Mouse (Mus musculus): Measurements from ENCODE around the gene Ngp. TPM values are rescaled to one million over a fixed set of nuclear protein-coding genes. Genes with fewer than 3 reads are reported as not detected.
"Not testable (repeated sequence)": the region's sequence is repeated elsewhere in the genome, so short reads cannot be mapped to it uniquely, and the experiment has no call there.

Gene Ngp
- total RNA-seq (2021), result 1 to 10 TPM in 1 of 2 experiments, under 1 TPM in 1; 0.69 to 1.5 TPM
- long read RNA-seq, experiment 1, result 0 reads
- long read RNA-seq, experiment 2, result 0 reads

DNA sequence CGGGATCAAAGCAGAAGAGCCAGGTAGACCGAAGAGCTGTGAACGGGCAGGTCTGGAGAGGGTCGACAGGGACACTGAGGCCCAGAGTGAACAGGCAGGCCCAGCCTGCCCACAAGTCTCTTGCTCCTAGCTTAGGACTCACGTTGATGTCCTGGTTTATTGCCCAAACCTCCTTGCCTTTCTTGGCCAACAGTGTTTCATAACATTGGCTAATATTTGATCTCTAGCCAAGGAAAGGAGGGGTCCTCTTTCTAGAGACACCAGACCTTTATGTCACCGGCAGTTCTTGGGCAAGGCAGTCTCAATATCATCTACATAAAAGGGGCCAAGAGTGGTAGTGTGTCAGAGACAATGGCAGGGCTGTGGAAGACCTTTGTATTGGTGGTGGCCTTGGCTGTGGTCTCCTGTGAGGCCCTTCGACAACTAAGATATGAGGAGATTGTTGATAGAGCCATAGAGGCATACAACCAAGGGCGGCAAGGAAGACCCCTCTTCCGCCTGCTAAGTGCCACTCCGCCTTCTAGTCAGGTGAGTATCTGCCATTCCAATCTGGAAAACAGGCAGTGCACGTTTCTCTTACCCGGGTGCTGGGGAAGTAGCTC lies at the start of gene Ngp:
TSS of gene Ngp (plus strand) at position 237 of the 602 bp plus-strand sequence.
- intact Hi-C loops (cut with DNase I), result loop anchor here (10.0 kb wide), 1 partner anchor 535 kb away; the partner anchor contains the start of gene Lrrc2
- DNase-seq, result no peak

DNA sequence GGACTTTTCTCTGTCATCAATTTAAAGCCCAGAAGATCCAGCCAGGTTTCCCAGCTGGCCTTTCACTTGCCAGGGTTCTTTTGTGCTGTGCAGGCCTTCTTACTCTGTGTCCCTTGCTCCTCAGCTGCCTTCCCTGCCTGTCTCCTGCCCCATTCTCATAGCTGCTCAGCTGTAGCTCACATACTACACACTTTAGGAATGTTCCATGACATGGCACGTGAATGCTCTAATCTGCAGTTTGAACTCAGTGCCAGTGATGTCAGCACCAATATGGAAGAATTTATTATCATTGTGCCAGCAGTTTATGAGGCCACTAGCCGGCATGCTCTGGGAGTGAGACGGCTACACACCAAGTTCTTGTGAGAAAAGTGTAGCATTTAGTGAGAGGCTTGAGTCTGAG lies 49.7 kb upstream of the Ngp start:
- no peak for DNase-seq
- intact Hi-C loops (cut with DNase I), result loop anchor here (5.0 kb wide), 1 partner anchor 38 kb away; the partner anchor contains the start of gene Scap

DNA sequence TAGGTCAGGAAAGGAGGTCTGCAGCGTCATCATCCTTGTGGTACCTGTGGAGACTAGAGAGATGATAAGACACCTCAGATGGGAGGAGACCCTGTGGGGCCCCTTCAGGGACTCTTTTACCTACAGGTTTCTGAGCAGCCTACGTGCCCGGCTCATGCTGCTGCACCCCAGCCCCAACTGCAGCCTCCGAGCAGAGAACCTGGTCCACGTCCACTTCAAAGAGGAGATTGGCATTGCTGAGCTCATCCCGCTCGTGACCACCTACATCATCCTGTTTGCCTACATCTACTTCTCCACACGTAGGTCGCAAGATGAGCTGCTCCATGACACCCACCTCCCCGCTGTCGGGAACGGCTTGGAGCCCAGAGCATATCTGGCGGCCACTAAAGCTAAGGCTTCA lies 45.7 kb upstream of the Ngp start:
- no peak for DNase-seq
- intact Hi-C loops (cut with DNase I), result no loop called here

DNA sequence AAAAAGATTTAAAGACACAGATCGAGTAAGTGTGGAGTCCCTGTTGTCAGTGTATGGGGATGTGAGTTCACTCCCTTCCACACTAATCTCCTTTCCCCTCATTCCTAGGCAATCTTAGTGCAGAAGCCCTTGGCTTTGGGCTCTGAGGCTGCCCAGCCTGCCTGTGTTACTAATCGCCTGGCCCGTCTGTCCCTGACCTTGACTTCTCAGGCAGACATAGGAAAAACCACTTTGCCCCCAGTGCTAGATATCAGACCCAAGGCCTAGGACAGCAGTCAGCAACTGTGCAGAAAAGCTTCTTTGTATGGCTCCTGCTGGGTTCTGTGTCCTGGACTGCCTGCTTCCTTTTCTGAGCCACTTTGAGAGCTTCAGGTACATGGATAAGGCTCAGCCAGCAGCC lies 43.9 kb upstream of the Ngp start:
- intact Hi-C loops (cut with DNase I), result no loop called here

DNA sequence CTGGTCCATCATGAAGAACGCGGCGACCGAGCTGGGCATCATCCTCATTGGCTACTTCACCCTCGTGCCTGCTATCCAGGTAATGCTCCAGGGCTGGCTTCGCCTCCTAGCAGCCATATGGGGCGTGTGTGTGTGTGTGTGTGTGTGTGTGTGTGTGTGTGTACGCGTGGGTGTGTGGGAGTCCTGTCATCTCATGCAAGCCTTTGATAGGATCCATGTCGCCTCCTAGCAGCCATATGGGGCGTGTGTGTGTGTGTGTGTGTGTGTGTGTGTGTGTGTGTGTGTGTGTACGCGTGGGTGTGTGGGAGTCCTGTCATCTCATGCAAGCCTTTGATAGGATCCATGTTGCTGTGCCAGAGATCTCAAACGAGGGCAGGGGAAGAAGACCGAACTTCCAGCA lies 41.9 kb upstream of the Ngp start:
- intact Hi-C loops (cut with DNase I), result not testable (repeated sequence)

More for the DNA sequence above, 43.9 kb upstream of the Ngp start:
- DNase-seq, result no peak

DNA sequence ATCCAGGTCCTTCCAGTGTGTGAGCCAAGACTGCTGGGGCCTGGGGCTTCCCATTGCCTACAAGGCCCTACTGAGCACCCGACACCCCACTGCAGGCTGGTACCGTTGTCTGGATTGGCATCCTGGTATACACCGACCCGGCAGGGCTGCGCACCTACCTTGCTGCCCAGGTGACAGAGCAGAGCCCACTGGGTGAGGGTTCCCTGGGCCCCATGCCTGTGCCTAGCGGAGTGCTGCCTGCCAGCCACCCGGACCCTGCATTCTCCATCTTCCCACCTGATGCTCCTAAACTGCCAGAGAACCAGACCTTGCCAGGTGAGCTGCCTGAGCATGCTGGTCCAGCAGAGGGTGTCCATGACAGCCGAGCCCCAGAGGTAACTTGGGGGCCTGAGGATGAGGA lies 40.2 kb upstream of the Ngp start:
- intact Hi-C loops (cut with DNase I), result no loop called here
- DNase-seq, result no peak

More for the DNA sequence above, 41.9 kb upstream of the Ngp start:
- not testable (repeated sequence) for DNase-seq

DNA sequence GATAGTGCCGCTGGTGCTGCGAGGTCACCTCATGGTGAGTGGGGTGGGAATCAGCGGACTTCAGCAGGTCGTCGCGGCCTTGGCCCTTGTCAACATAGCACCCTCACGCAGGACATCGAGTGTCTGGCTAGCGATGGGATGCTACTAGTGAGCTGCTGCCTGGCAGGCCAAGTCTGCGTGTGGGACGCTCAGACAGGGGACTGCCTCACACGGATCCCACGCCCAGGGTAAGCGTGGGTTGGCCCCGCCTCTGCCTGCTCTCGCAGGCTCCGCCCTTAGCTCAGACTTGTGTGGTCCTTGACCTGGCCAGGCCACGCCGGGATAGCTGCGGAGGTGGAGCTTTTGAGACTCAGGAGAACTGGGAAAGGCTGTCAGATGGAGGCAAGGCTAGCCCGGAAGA lies 38.9 kb upstream of the Ngp start:
- DNase-seq, result no peak
- intact Hi-C loops (cut with DNase I), result no loop called here

DNA sequence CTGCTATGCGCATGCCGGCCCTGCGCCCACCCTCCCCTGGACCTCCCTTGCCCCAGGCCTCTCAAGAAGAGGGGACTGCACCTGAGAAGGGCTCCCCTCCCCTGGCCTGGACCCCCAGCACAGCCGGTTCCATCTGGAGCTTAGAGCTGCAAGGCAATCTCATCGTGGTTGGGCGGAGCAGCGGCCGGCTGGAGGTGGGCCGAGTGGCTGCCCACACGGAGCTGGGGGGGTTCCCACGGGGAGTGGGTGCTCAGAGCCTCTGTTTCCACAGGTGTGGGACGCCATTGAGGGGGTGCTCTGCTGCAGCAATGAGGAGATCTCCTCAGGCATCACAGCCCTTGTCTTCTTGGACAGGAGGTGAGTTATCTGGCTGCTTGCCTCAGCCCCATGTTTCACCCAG lies 38.3 kb upstream of the Ngp start:
- intact Hi-C loops (cut with DNase I), result no loop called here
- no peak for DNase-seq

DNA sequence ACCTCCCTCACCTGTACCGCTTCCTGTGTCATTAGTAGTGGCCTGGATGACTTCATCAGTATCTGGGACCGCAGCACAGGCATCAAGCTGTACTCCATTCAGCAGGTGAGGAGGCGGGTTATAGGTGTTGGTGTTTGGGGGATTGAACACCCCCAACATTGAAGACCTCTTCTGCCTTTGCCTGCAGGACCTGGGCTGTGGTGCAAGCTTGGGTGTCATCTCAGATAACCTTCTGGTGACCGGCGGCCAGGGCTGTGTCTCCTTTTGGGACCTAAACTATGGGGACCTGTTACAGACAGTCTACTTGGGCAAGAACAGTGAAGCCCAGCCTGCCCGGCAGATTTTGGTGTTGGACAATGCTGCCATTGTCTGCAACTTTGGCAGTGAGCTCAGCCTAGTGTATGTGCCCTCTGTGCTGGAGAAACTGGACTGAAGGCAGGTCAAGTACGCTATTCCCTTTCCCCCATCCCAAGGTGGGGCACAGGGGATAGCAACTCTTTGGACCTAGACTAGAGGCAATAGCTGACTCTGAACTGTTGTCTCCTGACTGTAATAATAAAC lies 35.1 kb upstream of the Ngp start:
- intact Hi-C loops (cut with DNase I), result no loop called here
- DNase-seq, result no peak

DNA sequence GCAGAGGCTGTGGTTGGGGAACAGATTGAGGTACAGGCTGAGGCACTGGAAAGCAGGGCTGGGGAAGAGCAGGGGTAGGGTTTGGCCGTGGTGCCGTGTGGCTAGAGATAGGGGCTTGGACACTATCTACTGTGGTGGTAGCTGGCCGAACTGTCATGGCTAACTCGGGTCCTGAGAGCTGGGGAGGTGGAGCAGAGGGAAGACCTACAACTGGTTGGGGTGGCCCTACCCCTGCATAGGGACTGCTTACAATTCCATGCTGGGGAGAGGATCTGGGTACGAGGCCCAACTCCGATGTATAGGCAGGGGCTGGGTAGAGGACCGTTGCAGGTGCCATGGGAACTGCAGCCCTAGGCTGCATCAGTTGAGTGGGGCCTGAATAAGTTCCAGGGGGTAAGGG lies 31.5 kb upstream of the Ngp start:
- DNase-seq, result no peak
- intact Hi-C loops (cut with DNase I), result no loop called here

DNA sequence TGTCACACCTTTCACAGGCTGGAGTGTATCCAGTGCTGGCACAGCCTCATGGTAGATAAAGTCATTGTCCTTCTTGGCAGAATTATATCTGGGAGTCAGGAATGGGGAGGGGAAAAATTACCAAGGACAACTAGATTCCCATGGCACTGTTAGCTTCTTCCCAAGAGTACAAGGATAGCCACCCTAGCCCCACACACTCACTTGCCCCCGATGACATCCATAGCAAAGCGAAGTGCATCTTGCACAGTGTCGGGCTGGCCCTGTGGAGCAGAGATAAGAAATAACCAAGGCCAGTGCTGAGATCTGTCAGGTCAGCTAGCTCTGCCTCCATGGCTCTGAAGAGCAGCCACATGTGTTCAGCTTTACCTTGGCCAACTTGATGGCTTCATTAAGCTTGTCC lies 28.7 kb upstream of the Ngp start:
- no peak for DNase-seq
- intact Hi-C loops (cut with DNase I), result no loop called here

DNA sequence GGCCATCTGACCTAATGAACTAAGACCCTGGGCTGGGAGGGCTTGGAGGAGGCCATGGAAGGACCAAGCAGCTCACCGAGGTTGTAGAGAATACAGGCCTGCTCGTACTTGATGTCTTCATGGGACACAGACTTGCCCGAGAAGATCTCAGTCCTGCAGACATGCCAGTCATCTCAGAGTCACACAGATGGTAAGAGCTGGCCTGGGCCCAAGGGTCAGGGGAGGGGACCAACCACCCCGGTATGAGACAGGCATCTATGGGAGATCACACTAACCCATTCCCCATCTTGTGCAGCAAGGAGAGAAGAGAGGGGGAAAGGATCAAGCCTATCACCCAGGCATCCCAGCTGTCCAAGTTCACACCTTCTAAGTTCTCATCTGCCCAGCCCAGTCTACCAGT lies 26.3 kb upstream of the Ngp start:
- DNase-seq, result no peak
- intact Hi-C loops (cut with DNase I), result no loop called here

DNA sequence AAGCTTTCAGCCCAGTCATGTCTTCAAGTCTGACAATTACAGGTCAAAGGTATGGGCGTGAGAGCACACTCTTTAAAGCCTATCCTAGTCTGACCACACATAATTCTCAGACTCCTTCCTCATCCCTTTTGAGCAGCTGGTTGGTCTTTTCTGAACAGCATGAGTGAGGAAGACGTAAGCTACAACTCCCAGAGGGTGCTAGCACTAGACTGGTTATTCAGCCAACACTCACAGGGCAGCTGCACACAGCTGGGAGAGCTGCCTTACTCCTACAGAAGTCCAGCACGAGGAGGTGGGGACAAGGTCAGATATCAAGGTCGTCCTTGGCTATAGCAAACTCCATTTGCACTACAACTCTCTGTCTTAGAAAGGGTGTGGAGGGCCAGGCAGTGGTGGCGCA lies 18.9 kb upstream of the Ngp start:
- intact Hi-C loops (cut with DNase I), result no loop called here
- DNase-seq, result peak; percentile 67 to 78

DNA sequence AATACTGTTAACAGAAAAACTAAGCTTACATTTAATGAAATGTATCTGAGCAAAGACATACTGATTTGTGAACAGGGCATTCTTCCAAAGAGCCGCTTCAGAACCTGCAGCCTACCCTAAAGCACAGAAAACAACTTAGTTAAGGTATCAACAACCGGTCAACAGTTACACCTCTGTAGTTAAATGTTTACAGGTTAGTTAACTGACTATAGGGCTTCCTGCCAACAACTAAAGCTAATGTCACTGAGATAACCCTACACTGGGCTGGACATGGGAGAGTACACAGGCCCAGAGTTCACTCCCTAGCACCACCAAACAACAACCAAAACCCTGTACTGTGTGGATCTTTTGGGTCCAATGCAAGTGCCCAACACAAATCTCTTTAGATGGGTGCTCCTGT lies 16.8 kb upstream of the Ngp start:
- no peak for DNase-seq
- intact Hi-C loops (cut with DNase I), result no loop called here

DNA sequence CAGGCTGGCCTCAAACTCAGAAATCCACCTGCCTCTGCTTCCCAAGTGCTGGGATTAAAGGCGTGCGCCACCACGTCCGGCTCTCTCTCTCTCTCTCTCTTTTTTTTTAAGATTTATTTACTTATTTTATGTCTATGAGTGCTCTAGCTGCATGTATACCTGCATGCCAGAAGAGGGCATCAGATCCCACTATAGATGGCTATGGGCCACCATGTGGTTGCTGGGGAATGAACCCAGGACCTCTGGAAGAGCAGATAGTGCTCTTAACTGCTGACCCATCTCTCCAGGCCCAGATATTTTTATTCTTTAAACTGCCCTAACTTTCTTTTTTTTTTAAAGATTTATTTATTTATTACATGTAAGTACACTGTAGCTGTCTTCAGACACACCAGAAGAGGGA lies 16.3 kb upstream of the Ngp start:
- intact Hi-C loops (cut with DNase I); DNase-seq: not testable (repeated sequence)

DNA sequence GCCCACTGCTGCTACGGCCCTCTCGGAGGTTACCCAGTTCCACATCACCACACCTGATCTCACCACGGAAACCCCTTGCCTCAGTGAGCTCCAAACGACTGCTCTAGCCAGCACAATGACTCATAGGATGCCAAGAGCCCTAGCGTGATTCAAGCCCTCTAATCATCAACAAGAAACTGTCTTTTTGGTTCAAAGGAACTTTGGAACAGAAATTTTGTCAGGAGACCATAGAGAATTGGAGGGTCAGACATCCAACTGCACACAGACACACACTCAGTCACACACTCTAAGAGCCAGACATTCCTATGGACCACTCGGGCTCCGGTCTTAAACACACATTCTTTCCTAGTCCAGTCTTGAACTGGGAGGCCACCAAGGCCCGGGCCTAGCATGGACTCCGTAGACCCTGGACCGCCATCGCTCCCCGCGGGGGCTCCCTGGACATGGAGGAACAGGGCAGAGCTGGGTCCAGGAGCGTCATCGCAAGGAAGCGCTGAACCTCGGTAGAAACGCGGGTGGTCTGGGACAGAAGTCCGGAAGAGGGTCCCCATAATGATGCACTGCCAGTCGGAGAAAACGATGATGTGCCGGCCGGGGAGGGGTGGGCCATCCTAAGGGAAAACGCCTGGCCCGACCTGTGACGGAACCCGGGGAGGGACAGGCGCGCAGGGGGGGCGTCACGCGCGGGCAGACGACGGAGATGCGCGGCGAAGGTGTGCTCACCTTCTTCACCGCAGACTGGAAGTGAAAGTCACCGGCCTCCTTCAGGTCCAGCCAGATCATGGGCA lies 12.0 kb upstream of the Ngp start:
- no peak for DNase-seq
- intact Hi-C loops (cut with DNase I), result loop anchor here (5.0 kb wide), 1 partner anchor 75 kb away; the partner anchor contains the start of gene Scap

DNA sequence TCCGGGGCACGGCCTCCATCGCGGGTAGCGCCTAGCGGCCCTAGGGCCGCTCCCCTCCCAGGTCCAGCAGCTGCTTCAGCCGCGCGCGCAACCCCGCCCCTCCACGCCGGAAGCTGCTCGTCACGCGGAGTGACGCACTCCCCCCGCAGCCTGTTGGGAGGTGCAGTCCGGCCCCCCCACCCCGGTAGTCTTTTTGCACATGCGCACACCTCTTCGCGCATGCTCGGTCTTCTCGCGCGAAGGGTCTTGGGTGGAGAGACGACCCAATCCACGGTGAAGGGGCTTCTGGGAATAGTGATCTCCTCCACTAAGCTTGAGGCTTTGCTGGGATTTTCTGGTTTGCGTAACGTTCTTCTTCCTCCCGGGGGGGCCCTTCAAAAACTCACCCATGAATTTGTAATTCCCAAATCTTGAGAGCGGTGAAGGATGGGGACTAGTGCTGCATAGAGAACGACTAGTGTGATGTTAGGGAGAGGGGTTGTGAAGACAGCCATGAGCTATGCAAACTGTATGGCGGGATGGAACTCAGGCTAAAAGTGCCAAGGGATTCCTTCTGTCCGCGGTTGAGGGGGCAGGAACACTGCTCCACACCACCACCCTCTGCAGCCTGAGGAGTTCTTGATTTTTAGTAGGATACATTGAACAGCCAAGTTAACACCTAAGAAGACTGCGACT lies 11.3 kb upstream of the Ngp start, which contains the start of gene Ptpn23:
TSS of gene Ptpn23 (minus strand) at position 115 of the 675 bp plus-strand sequence.
- intact Hi-C loops (cut with DNase I), result loop anchor here (5.0 kb wide), 1 partner anchor 76 kb away; the partner anchor contains the start of gene Scap
- peak; percentile 95 to 97 for DNase-seq

DNA sequence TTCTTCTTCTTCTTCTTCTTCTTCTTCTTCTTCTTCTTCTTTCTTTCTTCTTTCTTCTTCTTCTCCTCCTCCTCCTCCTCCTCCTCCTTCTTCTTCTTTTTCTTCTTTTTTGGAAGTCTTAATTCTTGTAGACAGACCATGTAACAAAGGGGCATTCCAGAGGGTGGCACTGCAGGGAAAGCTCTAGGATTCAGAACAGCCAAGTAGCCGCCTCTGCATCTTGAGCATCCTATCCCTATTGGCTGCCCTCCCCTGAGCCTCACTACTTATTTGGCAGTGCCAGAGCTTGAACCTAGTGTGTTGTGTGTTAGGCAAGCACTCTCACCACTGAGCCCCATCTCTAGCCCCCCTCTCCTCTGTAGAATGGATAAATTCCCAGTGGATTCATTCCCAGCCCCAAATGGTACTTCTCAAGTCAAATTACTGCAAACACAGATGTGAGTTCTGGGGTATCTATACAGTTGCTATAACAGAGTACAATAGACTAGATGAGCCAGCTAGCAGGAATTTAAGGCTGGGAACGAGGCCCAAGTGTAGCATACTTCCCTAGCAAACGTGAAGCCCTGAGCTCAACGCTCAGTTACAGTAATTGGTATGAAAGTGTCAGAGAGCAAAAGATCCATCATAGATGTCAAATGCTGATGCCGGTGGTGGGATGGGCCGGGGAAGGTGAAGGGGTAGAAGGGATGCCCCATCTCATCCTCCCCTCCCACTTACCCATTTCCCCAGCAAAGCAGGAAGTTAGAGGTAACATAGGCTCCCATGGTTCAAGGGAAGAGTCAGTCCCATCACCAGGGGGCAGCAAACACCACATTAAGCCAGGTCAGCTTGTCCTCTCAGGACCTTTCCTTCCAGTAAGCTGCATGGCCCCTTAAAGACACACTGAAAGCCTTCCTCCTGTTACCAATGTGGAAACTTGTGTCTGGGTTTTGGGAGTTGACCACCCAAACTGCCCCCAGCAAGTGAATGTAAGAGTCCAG lies 8.3 kb upstream of the Ngp start:
- peak; percentile 85 to 89 for DNase-seq
- intact Hi-C loops (cut with DNase I), result loop anchor here (2.0 to 10.0 kb wide), 7 partner anchors 56 to 544 kb away; partner anchors contain the start of genes Lrrc2 and Setd2

DNA sequence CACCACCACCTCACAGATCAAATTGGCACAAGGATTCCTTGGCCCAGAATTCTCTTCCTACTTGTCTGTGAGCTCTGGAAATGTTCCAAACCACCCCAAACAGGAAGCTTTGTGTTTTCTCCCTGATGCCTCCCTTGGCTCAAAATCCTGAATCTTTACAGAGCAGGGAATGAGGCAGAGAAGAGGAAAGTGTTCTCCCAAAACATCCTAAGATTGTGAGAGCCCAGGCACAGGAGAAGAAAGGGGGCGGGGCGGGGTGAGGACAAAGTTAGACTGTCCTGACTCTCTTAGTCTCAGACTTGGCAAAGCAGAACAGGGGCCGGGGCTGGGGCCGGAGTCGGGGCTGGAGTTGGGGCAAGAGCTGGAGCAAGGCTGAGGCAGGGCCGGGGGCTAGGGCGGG lies 6.6 kb upstream of the Ngp start:
- intact Hi-C loops (cut with DNase I), result loop anchor here (5.0 to 10.0 kb wide), 5 partner anchors 54 to 542 kb away; partner anchors contain the start of gene Lrrc2

More for the DNA sequence above, 6.6 kb upstream of the Ngp start:
- DNase-seq, result no peak

All from heart, postnatal 14 days (tissue).